Mouse (Mus musculus) brain, embryonic 14.5 days (tissue): ENCODE measurements around the gene Glo1.

Source experiments
- CTCF ChIP-seq: fragments of 200-500 bp; IDR thresholded peaks from 2 replicates; pipeline ENCODE4 v1.5.1; 2012; ENCODE audit warnings: inconsistent platforms, mild to moderate bottlenecking, moderate library complexity, borderline replicate concordance; ENCODE audit not compliant: insufficient read depth, insufficient read length; ENCODE audit errors: extremely low read depth
- POLR2A ChIP-seq: fragments of 200-500 bp; IDR thresholded peaks from 2 replicates; pipeline ENCODE4 v1.6.1; 2012; ENCODE audit warnings: mild to moderate bottlenecking, inconsistent platforms, borderline replicate concordance; ENCODE audit not compliant: poor library complexity, insufficient read depth, insufficient read length, severe bottlenecking; ENCODE audit errors: extremely low read depth

GRCm38 (mm10) chr17:30609305-30609979 is 17.2 kb downstream of the Glo1 start:
- no peak for TF ChIP-seq CTCF
- no peak for TF ChIP-seq POLR2A
